Mouse (Mus musculus) gastrocnemius, adult 8-10 months (tissue): Measurements from ENCODE around the gene Rab8b. TPM values are rescaled to one million over a fixed set of nuclear protein-coding genes. Genes with fewer than 3 reads are reported as not detected.
"Not testable (repeated sequence)": the region's sequence is repeated elsewhere in the genome, so short reads cannot be mapped to it uniquely, and the experiment has no call there.

Experiments used
- DNase-seq, 2 experiments: peaks; one replicate each; pipeline ENCODE4 v3.0.0; 2022; ENCODE audit warnings: low spot score in 2 of 2
- total RNA-seq, 4 experiments: library from RNA; stranded (reverse); gene quantifications; 2 replicates each; pipeline ENCODE4 v1.2.4; 2022

Rab8b gene
- total RNA-seq, 4 experiments from 2014 or later, result 5.1 to 6.4 (median 5.8) TPM

- DNase-seq, result no peak
These were observed 72.7 kb downstream of the Rab8b start for GRCm38 (mm10) chr9:66846822-66847221.

- DNase-seq, result peak in 1 of 2 experiments; percentile 29
These were observed 84.4 kb downstream of the Rab8b start for GRCm38 (mm10) chr9:66835097-66835480.

GRCm38 (mm10) chr9:66834318-66835096 is 85.0 kb downstream of the Rab8b start, which contains the start of gene Aph1c:
Aph1c (minus strand) TSS chr9:66834726.
- peak; percentile 99 for DNase-seq

DNA sequence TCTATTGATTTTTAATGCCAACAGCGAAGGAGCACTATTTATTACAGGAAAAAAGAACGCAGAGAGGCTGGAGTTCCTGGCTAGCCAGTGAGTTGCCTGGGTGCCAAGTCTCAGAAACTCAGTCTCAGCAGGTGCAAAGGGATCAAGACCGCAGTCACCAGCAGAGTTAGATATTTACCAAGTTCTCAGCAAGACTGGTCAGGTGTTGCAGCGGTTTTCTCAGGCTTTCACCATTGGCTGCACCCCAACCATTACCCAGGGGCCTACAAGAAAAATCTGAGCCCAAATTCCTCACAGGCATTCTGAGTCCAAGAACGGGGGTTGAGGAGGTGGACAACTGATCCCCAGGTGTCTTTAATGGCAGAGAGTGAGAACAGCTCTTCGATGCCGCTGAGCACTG is 85.6 kb downstream of the Rab8b start:
- DNase-seq, result no peak

DNA sequence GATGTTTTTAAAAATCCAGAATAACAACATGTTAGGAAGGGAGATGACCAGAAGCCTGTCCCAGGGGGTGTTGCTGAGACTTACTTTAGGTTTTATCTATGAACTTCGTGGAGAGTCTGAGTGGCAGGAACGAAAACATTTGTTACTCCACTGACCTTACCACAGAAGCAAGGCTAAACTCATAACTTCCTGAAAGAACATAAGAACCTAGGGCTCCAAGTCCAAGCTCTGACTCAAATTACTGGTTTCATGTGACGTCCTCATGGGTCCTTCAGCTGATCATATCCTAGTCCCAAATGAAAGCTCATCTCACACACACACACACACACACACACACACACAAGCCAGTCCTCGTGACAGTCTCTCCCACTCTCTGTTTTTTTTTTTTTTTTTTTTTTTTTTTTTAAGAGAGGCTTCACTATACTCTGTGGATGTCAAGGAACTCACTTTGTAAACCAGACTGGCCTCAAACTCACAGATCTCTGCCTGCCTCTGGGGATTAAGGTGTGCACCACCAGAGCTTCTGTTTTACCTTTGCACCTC is 87.0 kb downstream of the Rab8b start:
- no peak for DNase-seq

DNA sequence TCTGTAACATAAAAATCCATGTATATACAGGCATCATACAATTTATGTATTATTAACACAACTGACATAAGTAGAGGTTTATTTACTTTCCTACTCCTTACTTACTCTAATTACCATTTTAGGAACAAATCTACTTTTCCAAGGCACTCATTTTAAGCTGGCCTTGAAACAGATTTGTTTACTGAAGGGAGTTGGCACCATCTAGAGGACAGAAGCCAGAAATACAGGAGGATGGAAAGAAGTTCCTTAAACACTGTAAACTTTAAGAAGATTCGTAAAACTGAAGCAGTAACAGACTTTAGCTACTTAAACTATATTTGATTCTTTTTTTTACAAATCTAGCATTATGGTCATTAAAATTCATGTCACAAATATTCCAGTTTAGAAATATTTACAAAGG is 93.5 kb downstream of the Rab8b start:
- DNase-seq, result no peak

- not testable (repeated sequence) for DNase-seq
These were observed 97.2 kb downstream of the Rab8b start for GRCm38 (mm10) chr9:66822255-66822654.

- no peak for DNase-seq
These were observed 98.5 kb downstream of the Rab8b start for GRCm38 (mm10) chr9:66820996-66821395.

GRCm38 (mm10) chr9:66813392-66813791 is 106.1 kb downstream of the Rab8b start:
- DNase-seq, result no peak

DNA sequence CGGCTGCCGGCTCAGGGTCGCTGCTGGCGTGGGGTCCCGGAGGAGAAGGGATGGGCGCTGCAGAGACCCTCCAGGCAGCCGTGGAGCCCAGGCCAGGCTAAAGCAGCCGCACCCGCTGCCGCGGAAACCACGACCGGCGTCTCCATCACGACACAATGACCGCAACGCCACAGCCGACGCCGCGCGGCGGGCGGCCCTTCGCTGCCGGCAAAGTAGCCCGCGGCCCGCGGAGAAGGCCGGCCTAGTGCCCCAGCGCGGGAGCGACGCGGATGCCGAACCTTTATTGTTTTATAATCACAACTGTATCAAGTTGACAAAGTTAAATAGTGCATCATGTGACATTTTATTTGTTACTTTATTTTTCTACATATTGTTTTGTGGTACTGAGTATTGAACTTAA is 113.5 kb downstream of the Rab8b start:
- DNase-seq, result not testable (repeated sequence)

DNA sequence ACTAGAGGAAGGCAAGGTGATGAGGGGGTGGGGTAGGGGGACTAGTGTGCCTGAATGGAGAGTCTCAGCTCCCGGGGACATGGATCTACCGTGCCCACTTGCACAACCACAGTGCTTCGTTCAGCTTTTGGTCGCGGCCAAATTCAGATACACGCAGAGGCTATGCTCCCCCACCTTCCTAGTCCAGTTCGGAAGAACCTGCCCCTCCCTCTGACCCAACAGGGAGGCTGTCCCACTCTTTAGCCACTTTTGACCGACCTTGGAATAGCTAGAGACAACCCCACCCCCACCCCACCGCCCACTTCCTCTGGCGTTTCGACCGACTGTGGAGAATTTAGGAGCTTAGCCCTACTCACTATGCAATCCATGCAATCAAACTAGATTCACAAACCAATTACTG is 117.5 kb downstream of the Rab8b start:
- no peak for DNase-seq

DNA sequence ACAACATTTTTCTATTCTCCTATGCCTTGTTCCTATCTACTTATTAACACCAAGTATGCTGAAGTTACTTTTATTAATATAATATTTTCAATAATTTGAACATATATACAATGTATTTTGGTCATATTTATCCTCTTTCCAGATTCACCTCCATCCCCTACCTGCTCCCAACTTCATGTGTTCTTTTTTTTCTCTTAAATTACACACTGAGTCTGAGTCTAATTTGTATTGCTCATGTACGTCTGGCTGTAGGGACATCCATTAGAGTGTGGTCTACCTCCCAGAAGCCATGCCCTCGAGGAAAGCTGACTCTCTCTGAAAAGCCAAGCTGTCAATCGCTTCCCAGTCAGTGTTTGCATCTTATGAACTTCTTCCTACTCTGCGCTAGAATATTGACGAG is 122.7 kb downstream of the Rab8b start, which contains the start of gene Gm10647:
Gm10647 (plus strand) TSS at position 301 of the 400 bp plus-strand sequence.
- DNase-seq, result no peak

DNA sequence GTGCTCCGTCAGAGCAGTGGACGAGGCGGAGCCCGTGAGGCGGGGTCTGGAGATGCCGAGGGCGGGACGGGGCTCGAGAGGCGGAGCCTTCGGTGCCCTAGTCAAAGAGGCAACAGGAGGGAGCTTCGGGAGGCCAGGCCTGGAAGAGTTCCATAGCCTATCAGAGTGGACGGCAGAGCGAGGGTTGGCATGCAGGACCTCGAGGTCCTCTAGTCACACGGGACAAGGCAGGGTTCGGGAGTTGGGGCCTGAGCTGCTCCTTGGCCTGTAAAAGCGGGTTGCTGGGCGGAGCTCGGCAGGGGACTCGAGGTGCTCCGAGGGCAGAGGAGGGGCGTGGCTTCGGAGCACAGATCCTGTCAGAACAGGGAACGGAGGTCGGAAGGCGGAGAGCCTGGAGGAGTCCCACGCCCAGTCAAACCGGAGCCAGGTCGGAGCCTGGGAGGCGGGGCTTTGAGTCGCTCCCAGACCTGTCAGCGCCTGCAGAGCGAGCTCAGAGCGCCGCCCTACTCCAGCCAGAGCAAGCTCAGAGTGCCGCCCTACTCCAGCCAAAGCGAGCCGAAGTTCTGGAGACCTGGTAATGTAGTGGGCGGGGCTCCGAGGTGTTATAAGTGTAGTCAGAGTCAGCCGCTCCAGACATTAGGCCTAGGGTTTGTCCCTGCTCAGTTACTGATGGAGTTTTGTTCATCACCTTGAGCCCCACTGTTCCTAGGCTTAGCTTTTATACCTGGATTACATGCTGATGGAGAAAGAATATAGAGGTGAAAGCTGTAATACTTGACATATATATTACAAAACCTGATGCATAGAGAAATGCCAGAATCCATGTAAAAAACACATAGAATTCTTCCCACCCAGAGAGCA is 123.8 kb downstream of the Rab8b start, which contains the start of gene Aph1b:
Aph1b (minus strand) TSS at position 27 of the 861 bp plus-strand sequence.
- DNase-seq, result peak; percentile 96 to 97

DNA sequence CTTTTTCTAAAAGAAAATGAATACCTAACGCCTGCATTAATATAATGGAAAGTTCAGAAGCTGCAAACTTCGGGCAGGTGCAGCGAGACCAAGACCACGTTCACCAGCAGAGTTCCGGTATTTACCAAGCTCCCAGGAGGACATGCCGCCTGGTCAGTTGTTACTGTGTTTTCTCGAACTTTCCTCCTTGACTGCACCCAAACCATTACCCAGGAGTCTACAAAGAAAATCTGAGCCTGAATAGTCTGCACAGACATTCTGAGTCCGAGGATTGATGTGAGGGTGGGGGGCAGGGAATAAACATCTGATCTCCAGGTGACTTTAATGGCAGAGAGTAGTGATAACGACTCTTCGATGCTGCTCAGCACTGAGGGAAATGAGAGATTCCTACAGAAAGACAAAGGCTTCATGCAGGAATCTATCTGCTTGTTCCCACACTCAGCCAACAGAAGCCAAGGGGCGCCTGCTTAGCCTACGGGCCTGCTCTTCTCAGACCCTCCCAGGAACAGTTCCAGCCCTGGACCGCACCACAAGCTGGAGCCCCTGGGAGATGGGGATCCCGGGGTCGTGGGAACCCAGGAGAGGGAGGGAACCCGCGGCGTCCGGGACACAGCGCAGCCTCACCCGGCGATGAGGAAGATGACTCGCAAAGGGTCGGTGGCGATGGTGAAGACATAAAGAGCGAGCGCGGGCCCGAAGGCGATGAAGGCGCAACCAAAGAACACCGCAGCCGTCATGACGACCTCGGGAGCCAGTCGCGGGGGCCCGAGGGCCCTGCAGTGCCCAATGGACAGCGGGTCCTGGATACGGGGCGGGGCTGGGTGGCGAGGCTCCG is 124.6 kb downstream of the Rab8b start:
- no peak for DNase-seq

Other genes starting within 250 kb of the Rab8b start
- under 1 TPM in 2 of 4 experiments, not detected in 2; 0.10 to 0.31 TPM for gene Car12, start 206.0 kb downstream of the Rab8b start, total RNA-seq
- gene Aph1b, start 124.2 kb downstream of the Rab8b start, total RNA-seq, result 1 to 10 TPM; 1.3 to 4.6 (median 2.2) TPM
- gene Gm10647, start 122.6 kb downstream of the Rab8b start, total RNA-seq, result under 1 TPM in 1 of 4 experiments, not detected in 3; 0.13 TPM
- 1 to 10 TPM in 2 of 4 experiments, under 1 TPM in 2; 0.34 to 1.9 (median 1.3) TPM for gene Aph1c, start 85.0 kb downstream of the Rab8b start, total RNA-seq
- gene Rps27l, start 26.4 kb upstream of the Rab8b start, total RNA-seq, result 100 to 1,000 TPM; 223 to 268 (median 240) TPM
- 10 to 100 TPM; 18.3 to 23.1 (median 22.6) TPM for gene Lactb, start 55.8 kb upstream of the Rab8b start, total RNA-seq
- over 10,000 TPM; 24,112 to 28,307 (median 24,365) TPM for gene Tpm1, start 129.7 kb upstream of the Rab8b start, total RNA-seq